Mouse (Mus musculus) erythroblast, embryonic 14.5 days (primary cell): ENCODE results near the gene Setd4.

ENCODE experiments used
- GATA1 ChIP-seq: IDR thresholded peaks from 2 replicates; pipeline ENCODE4 v1.6.1; 2012; ENCODE audit warnings: low read length, inconsistent platforms, mixed read lengths
- TAL1 ChIP-seq: IDR thresholded peaks from 3 replicates; pipeline ENCODE4 v1.6.1; 2012; ENCODE audit warnings: low read length, inconsistent platforms, mixed read lengths

GRCm38 (mm10) chr16:93578346-93579005 lies 25.4 kb downstream of the Setd4 start:
- TF ChIP-seq TAL1 (no peak), GATA1 (no peak)
